Mouse (Mus musculus) ES-Bruce4 (cell line): ENCODE measurements at regions not wholly inside any gene's neighbourhood (a gene's known extent, or its start where the extent isn't known, plus 50 kb on each side); places are given as distances from the start of the nearest gene placed in this dataset.

ENCODE experiments used
- CTCF ChIP-seq: IDR thresholded peaks from one replicate; pipeline ENCODE4 v1.8.1; 2011; ENCODE audit warnings: low read depth, low read length
- POLR2A ChIP-seq: IDR thresholded peaks from one replicate; pipeline ENCODE4 v1.8.1; 2011; ENCODE audit warnings: low read length; ENCODE audit not compliant: insufficient read depth

DNA sequence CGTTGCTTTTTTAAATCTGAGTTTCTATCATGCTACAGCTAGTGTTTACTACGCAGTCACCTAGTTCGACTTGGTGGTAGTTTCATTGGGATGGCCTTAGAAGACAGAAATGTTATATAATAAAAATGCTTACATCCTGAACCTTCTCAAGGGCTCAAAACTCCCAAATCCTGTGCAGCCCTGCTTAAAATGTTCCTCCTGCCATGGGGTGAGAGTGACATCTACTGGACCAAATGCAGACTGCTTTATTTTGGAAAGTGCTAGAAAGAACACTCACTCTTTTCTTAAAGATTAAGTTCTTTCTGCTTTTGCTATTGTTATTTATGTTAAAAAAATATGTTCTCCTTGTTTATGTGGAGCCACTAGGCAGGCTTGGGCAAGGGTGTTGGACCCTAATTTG, 66.9 kb upstream of the Egfl6 start:
- TF ChIP-seq CTCF (no peak), POLR2A (no peak)
